Mouse (Mus musculus) C2C12 (cell line): ENCODE results near the gene Minos1. TPM values are rescaled to one million over a fixed set of nuclear protein-coding genes. Genes with fewer than 3 reads are reported as not detected.

Experiments
- H3K27me3 ChIP-seq: one replicate; pipeline ENCODE4 v1.6.1; 2011; ENCODE audit not compliant: control insufficient read depth, insufficient read depth, insufficient read length
- H3K36me3 ChIP-seq: one replicate; pipeline ENCODE4 v1.6.1; 2011; ENCODE audit not compliant: control insufficient read depth, insufficient read depth
- H3K4me3 ChIP-seq: one replicate; pipeline ENCODE4 v1.5.1; 2011; ENCODE audit warnings: mild to moderate bottlenecking, control low read depth; ENCODE audit not compliant: poor library complexity, insufficient read depth, severe bottlenecking
- H3K79me2 ChIP-seq: one replicate; pipeline ENCODE4 v1.6.1; 2011; ENCODE audit not compliant: control insufficient read depth, insufficient read depth
- H3K79me3 ChIP-seq: one replicate; pipeline ENCODE4 v1.6.1; 2011; ENCODE audit warnings: low read depth, control low read depth
- H3ac ChIP-seq: one replicate; pipeline ENCODE3; 2011; ENCODE audit warnings: low read depth; ENCODE audit not compliant: control insufficient read depth, insufficient read length
- CEBPB ChIP-seq: IDR thresholded peaks from one replicate; pipeline ENCODE4 v1.6.1; 2011; ENCODE audit warnings: low read depth, mild to moderate bottlenecking, control low read depth, moderate library complexity
- CTCF ChIP-seq: IDR thresholded peaks from one replicate; pipeline ENCODE4 v1.5.1; 2011; ENCODE audit not compliant: control insufficient read depth, insufficient read depth, insufficient read length
- FOSL1 ChIP-seq: IDR thresholded peaks from one replicate; pipeline ENCODE4 v1.8.0; 2011; ENCODE audit warnings: mild to moderate bottlenecking, low read length; ENCODE audit not compliant: poor library complexity, insufficient read depth, severe bottlenecking
- MAX ChIP-seq: IDR thresholded peaks from one replicate; pipeline ENCODE4 v1.6.1; 2011; ENCODE audit warnings: mild to moderate bottlenecking, control low read depth
- MYOD1 ChIP-seq: IDR thresholded peaks from one replicate; pipeline ENCODE4 v1.6.1; 2011; ENCODE audit warnings: low read depth; ENCODE audit not compliant: control insufficient read depth, insufficient read length
- MYOG ChIP-seq: IDR thresholded peaks from one replicate; pipeline ENCODE4 v1.6.1; 2011; ENCODE audit not compliant: control insufficient read depth, insufficient read length; ENCODE audit errors: extremely low read depth
- USF1 ChIP-seq: IDR thresholded peaks from one replicate; pipeline ENCODE4 v1.6.1; 2011; ENCODE audit warnings: low read depth, mild to moderate bottlenecking, control low read depth, moderate library complexity
- polyA plus RNA-seq: library from polyadenylated mRNA; unstranded; fragments of >200 nt; fragmentation: generic; extraction: Trizol; gene quantifications from one replicate; pipeline ENCODE4 v1.2.1, GENCODE M21; 2012; ENCODE audit warnings: missing spikeins

Gene Minos1
- polyA plus RNA-seq, 1 experiment, result 246 TPM

- H3K79me2 ChIP-seq, result no peaks in the 10 kb centered on the region
- no peak overlapping the region for H3K4me3 ChIP-seq
- TF ChIP-seq MYOG, result no peak
- no peak for TF ChIP-seq CTCF
- TF ChIP-seq CEBPB, result no peak
- TF ChIP-seq USF1, result no peak
- TF ChIP-seq FOSL1, result no peak
- no peak for TF ChIP-seq MAX
- no peak for TF ChIP-seq MYOD1
- no peaks in the 10 kb centered on the region for H3K79me3 ChIP-seq
- no peaks in the 10 kb centered on the region for H3K36me3 ChIP-seq
- no peak overlapping the region for H3ac ChIP-seq
- H3K27me3 ChIP-seq, result no peaks in the 10 kb centered on the region
Measured at GRCm38 (mm10) chr4:139140267-139140666, 9.4 kb upstream of the Minos1 start.

- H3ac ChIP-seq, result no peak overlapping the region
- TF ChIP-seq CTCF (no peak), MYOD1 (no peak), FOSL1 (no peak), CEBPB (no peak), USF1 (no peak), MAX (no peak), MYOG (no peak)
- H3K79me2 ChIP-seq, result no peaks in the 10 kb centered on the region
- no peaks in the 10 kb centered on the region for H3K36me3 ChIP-seq
- no peak overlapping the region for H3K4me3 ChIP-seq
- H3K79me3 ChIP-seq, result no peaks in the 10 kb centered on the region
- H3K27me3 ChIP-seq, result no peaks in the 10 kb centered on the region
Measured at GRCm38 (mm10) chr4:139136011-139136410, 5.1 kb upstream of the Minos1 start.

DNA sequence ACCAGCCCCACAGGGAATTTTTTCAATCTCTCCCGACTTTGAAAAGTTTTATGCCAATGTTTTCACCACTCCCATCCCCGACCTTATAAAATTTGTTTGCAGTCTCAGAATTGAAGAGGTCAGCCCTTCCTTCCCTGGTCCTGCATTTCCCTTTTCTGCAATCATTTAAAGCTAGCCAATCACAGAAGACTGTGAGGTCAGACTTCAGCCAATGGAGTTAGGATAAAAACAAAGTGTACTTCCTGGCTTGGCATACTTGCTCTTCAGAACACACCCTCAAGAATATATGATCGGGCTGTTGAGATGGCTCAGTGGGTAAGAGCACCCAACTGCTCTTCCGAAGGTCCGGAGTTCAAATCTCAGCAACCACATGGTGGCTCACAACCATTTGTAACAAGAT is 2.2 kb upstream of the Minos1 start:
- no peak for TF ChIP-seq MYOD1
- no peak for TF ChIP-seq MYOG
- TF ChIP-seq CTCF, result no peak
- TF ChIP-seq MAX, result no peak
- TF ChIP-seq USF1, result no peak
- TF ChIP-seq FOSL1, result no peak
- TF ChIP-seq CEBPB, result no peak
- Histone ChIP-seq H3K79me2 (peaks cover 27% of the 10 kb centered on the region), H3K79me3 (peaks cover 22% of the 10 kb centered on the region), H3K36me3 (no peaks in the 10 kb centered on the region), H3ac (no peak overlapping the region), H3K4me3 (no peak overlapping the region), H3K27me3 (no peaks in the 10 kb centered on the region)

GRCm38 (mm10) chr4:139131858-139132672 is 1.2 kb upstream of the Minos1 start:
- TF ChIP-seq MYOD1 (no peak), FOSL1 (no peak), CTCF (no peak), USF1 (no peak), MYOG (no peak), MAX (no peak), CEBPB (no peak)
- H3K4me3 ChIP-seq, result no peak overlapping the region

GRCm38 (mm10) chr4:139129806-139130700 is 860 bp downstream of the Minos1 start:
- peaks cover 58% of the 10 kb centered on the region for H3K79me2 ChIP-seq
- peak overlapping the region; percentile 91 for H3ac ChIP-seq
- no peaks in the 10 kb centered on the region for H3K36me3 ChIP-seq
- no peaks in the 10 kb centered on the region for H3K27me3 ChIP-seq
- H3K4me3 ChIP-seq, result peak overlapping the region; percentile 90
- TF ChIP-seq MYOG (no peak), FOSL1 (no peak)
- H3K79me3 ChIP-seq, result peaks cover 51% of the 10 kb centered on the region

More at GRCm38 (mm10) chr4:139131858-139132672, 1.2 kb upstream of the Minos1 start:
- peaks cover 38% of the 10 kb centered on the region for H3K79me2 ChIP-seq
- H3K36me3 ChIP-seq, result no peaks in the 10 kb centered on the region
- H3ac ChIP-seq, result no peak overlapping the region
- peaks cover 31% of the 10 kb centered on the region for H3K79me3 ChIP-seq
- H3K27me3 ChIP-seq, result no peaks in the 10 kb centered on the region
